Comparison of ENCODE assay signal across 9 mouse cellular contexts in the genomic region with DNA sequence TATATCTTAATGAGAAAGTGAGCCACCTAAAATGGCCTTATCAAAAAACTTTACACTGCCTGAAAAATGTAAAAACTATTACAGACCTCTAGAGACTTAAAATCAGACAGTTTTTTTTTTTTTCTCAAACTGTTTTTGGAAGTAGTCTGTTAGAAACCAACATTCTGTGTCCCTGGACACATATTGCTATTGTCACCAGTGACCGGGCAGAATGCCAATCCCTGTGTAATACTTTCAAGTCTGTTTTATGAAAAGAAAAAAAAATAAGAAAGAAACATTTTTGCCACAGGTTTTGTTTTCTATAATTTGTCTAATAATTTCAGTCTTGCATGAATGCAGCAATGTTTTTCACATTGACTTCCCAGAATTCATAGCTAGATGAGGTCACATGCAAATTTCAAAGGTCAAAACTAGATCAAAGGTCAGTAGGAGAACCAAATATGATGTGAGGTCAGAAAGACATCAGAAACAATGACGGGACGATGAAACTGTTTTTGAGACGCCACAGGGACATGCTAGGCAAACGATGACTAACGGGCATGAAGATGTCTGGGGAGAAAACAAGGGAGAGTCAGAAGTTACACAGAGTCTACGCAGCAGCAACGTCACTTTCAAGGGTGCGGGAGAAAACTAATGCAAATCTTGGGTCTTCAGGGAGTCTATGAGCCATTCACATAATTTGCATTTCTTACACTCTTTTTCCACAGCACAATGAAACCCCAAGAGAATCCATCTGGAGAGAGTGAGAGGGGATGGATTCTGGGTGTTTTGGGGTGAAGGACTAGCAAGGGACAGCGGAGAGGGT.
DNase-seq lines count a peak whose midpoint lies in the region; ATAC-seq lines count a peak whose summit lies in the region.
"Had no signal": no experiment of that assay in that cellular context is flagged by ENCODE, and none has a peak within 500 bp of the region (broad histone marks: within the 10 kb centered on the region; RNA-seq: fewer than 3 reads in every experiment).

No protein-coding gene starts in this region.

- H3K4me3 ChIP-seq in midbrain, embryonic 10.5 days = no peak overlapping the region
- no peak overlapping the region for H3K4me3 ChIP-seq in midbrain, embryonic 13.5 days (replicated peaks)
- H3K4me3 ChIP-seq: midbrain, embryonic 12.5 days had no signal

- no peak overlapping the region for H3K4me2 ChIP-seq in midbrain, embryonic 13.5 days (replicated peaks)
- H3K4me2 ChIP-seq: midbrain, embryonic 12.5 days had no signal

- peak; percentile 36 for DNase-seq in gastrocnemius, postnatal 10 days
- DNase-seq in gastrocnemius, postnatal 25 days = no peak
- DNase-seq in midbrain, embryonic 10.5 days (ENCODE audit: low spot score) = peak; percentile 24
- peak; percentile 28 for DNase-seq in embryo, embryonic 10.5 days (ENCODE audit: low spot score)
- DNase-seq in urinary bladder, postnatal 25 days (ENCODE audit: low spot score) = no peak
- DNase-seq: left cerebral cortex, postnatal 4 days had no signal

- H3K36me3 ChIP-seq in midbrain, embryonic 10.5 days = peaks cover 17% of the 10 kb centered on the region
- H3K36me3 ChIP-seq in midbrain, embryonic 13.5 days = peaks cover 16% of the 10 kb centered on the region

- H3K9me3 ChIP-seq in midbrain, embryonic 10.5 days (replicated peaks) = no peaks in the 10 kb centered on the region
- H3K9me3 ChIP-seq in midbrain, embryonic 13.5 days = no peaks in the 10 kb centered on the region
- H3K9me3 ChIP-seq: midbrain, embryonic 12.5 days had no signal

- WGBS in midbrain, embryonic 10.5 days = 70% methylated on average over 10 of the region's 10 CpGs
- 47% methylated on average over 10 of the region's 10 CpGs for WGBS in midbrain, embryonic 13.5 days

- no peaks in the 10 kb centered on the region for H3K27me3 ChIP-seq in midbrain, embryonic 10.5 days (ENCODE audit: low read depth, poor library complexity, severe bottlenecking)
- no peaks in the 10 kb centered on the region for H3K27me3 ChIP-seq in midbrain, embryonic 13.5 days
- H3K27me3 ChIP-seq: midbrain, embryonic 12.5 days had no signal

- H3K9ac ChIP-seq in midbrain, embryonic 13.5 days (replicated peaks) = no peak overlapping the region
- H3K9ac ChIP-seq: midbrain, embryonic 12.5 days had no signal

- peak overlapping the region; percentile 57 for H3K27ac ChIP-seq in midbrain, embryonic 10.5 days (replicated peaks)
- no peak overlapping the region for H3K27ac ChIP-seq in midbrain, embryonic 13.5 days
- H3K27ac ChIP-seq: midbrain, embryonic 12.5 days had no signal

- ATAC-seq in midbrain, embryonic 13.5 days = no peak
- ATAC-seq in neutrophil, adult 5-6 weeks (ENCODE audit: extremely low read depth, insufficient number of reproducible peaks, low FRiP score, poor library complexity, severe bottlenecking) = peak; percentile 53; the same call in 1 of the 2 replicates

- peaks cover 43% of the 10 kb centered on the region for H3K4me1 ChIP-seq in midbrain, embryonic 10.5 days
- peaks cover 21% of the 10 kb centered on the region for H3K4me1 ChIP-seq in midbrain, embryonic 13.5 days (replicated peaks)

Comparison
In these comparisons a context has a peak if more than half of its experiments do, and no peak if none do; other contexts are left out.
1. DNase-seq: peak in gastrocnemius, postnatal 10 days (single experiment), midbrain, embryonic 10.5 days (single experiment) and embryo, embryonic 10.5 days (single experiment); none in gastrocnemius, postnatal 25 days (single experiment) and urinary bladder, postnatal 25 days (single experiment).